Mouse (Mus musculus) adrenal gland, adult 2 months (tissue): ENCODE measurements around the gene Tmtc3. TPM values are rescaled to one million over a fixed set of nuclear protein-coding genes. Genes with fewer than 3 reads are reported as not detected.
A peak's percentile ranks its signal among the peaks of the same experiment; 100 is the strongest.
"Not testable (repeated sequence)": the region's sequence is repeated elsewhere in the genome, so short reads cannot be mapped to it uniquely, and the experiment has no call there.

Experiments
- DNase-seq: peaks from one replicate; pipeline ENCODE4 v3.0.0; 2021
- long read RNA-seq: library from polyadenylated mRNA; stranded (forward); transcript quantifications from one replicate; pipeline ENCODE4 v2.0.0, GENCODE M21; 2021
- polyA plus RNA-seq: library from polyadenylated mRNA; depleted of rRNA; stranded (reverse); fragments of >200 nt; gene quantifications from 2 replicates; pipeline ENCODE4 v1.2.3, GENCODE M21; 2012; rRNA removed
- total RNA-seq, 2 experiments: library from RNA; stranded (reverse); gene quantifications; 2 replicates each; pipeline ENCODE4 v1.2.3; 2021

The Tmtc3 gene
- total RNA-seq (10 to 100 TPM; 18.7 to 21.1 TPM), polyA plus RNA-seq (2.7 and 3.0 TPM in 2 replicates)
- long read RNA-seq, partial matches to known transcripts: 1 of 1 reads
- long read RNA-seq, other reads (novel, unspliced or antisense): 0 of 1 reads

- DNase-seq: peak; percentile 97
These were observed at the start of gene Tmtc3, which contains the start of gene Cep290 for GRCm38 (mm10) chr10:100487097-100487978. Gene Tmtc3, minus strand, starts transcription at chr10:100487350. Gene Cep290, plus strand, starts transcription at chr10:100487558.

DNA sequence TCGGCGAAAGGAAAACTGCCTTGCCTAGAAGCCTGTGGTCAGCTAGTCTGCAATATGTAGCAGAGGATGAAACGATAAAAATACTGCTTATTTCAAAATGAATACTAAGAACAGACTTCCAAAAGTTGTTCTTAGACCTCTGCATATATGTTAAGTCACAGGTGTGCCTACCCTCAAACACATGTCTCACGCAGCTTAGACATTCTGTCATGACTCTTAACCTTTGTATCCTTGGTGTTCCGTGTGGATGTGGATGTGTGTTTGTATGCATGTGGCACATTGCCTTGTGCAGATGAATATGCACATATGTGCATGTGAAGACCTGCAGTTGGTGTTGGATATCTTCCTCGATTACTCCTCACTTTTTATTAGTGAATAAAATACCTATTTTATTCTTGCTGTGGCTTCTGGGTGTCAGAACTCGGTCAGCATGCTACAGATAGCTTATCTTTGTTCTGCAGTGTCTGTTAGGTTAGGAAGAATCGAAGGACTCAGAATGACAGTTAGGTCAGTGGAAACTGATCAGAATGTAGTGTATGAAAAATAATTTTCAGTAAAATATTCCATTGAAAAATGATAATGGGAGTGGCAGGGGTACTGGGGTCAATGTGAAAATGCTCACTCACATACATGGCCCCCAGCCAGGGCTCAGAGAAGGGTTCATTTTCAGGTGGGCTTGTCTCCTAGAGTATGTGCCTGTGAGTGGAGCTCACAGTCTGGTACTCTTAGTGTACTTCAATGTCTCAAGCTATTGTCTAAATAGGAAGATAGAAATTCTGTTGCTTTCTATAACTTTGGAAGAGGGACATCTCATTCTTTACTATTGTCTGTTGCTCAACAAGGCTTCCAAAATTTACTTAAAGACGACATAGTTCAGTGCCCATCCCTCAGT lies 37.6 kb upstream of the Tmtc3 start:
- DNase-seq: no peak

- DNase-seq: no peak
These were observed 35.2 kb upstream of the Tmtc3 start for GRCm38 (mm10) chr10:100522330-100522729.

GRCm38 (mm10) chr10:100521617-100522016 lies 34.5 kb upstream of the Tmtc3 start:
- DNase-seq: no peak

- no peak for DNase-seq
These were observed 21.0 kb upstream of the Tmtc3 start for GRCm38 (mm10) chr10:100508170-100508569.

GRCm38 (mm10) chr10:100498309-100498708 lies 11.2 kb upstream of the Tmtc3 start:
- no peak for DNase-seq

- DNase-seq: peak; percentile 47
These were observed 4.8 kb upstream of the Tmtc3 start for GRCm38 (mm10) chr10:100491916-100492315.

DNA sequence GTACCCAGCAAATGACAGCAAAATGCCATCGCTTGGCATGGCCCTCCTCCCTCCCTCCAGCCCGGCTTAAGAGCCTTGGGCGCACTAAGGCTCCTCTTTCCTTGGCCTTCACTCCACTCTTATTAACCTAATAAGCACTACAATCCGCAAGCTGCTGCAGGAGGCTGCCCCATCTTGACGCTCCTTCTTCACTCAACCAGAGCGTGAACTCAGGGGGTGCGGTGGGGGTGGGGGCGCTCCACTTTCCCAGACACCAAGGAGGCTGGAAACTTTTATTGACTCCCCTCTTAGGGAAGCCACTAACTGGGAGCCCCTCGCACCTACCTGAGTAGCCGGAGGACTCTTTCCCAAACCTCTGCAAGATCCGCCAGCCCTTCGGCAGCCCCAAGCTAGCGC lies 451 bp downstream of the Tmtc3 start:
- DNase-seq: no peak

DNA sequence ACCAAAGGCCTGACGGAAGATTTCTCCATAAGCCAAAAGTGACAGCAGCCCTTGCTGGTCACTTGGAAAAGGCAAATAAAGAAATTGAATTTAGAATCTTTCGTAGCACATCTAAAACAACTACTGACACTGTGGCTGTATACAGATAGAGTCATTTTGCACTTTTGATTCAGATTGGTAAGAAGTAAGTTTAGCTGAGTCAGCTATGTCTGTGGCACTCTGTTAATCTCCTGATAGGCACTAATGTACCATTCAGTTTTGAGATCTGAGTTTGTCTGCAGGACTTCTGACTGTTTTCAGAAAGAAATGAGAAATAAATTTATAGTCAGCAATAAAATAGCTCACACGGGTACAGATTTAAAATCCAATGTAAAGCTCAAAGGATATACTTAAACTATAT lies 7.6 kb downstream of the Tmtc3 start:
- no peak for DNase-seq

DNA sequence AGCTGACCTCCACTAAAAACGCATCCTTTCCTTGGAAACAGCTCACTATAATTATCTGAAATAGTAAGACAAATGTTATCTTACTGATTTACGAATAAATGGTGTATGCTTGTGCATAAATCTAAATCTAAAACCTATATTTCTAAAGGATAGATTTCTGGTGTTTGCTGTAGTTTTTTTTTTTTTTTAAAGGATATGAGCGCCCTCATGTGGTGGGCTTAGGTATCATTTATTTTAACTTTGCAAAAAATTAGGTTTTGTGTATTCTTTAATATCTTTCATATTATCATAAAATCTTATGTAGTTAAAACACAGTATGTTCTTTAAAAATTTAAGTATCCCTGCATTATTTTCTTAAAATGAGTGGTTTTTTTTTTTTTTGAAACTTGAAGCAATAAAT lies 12.1 kb downstream of the Tmtc3 start:
- DNase-seq: no peak

DNA sequence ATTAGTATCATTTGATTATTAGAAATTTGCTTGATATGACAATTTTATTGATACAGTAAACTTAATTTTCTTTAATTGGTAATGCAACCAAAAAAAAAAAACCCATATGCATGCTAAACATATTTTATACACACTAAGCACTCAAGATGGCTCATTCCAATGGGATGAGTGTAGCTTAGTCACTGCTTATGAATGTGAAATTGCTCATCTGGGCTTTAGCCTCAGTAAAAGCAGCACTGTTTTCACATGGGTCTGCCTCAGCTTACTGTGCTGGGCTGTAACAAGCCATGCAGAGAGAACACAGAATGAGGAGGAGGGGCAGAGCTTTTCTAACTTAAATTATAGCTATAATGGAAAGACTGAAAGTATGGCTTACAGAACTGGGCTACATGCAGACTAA lies 26.6 kb downstream of the Tmtc3 start:
- DNase-seq: no peak

DNA sequence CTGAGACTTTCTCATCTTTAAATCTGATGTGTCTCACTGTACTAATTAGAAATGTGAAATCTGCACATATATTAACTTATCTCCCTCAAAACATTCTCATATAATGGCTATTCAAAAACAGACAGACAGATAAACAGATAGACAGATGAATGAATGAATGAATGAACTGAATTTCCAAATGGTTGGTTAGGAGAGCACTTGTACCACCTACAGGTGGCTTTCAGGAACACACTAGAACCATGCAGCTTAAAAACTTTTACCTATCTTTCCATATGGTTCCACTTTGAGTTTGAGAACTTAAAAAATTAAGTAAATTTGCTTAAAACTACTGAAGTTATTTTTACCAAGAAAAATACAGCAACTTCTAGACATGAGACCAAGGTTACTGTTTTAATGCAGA lies 37.8 kb downstream of the Tmtc3 start:
- no peak for DNase-seq

- no peak for DNase-seq
These were observed 59.6 kb downstream of the Tmtc3 start for GRCm38 (mm10) chr10:100427592-100427991.

GRCm38 (mm10) chr10:100415566-100415965 lies 71.6 kb downstream of the Tmtc3 start:
- DNase-seq: peak; percentile 58

- DNase-seq: not testable (repeated sequence)
These were observed 84.8 kb downstream of the Tmtc3 start for GRCm38 (mm10) chr10:100402301-100402700.

Other genes with a start within 250 kb of the Tmtc3 start
- not detected for gene Gm4301, start 151.7 kb downstream of the Tmtc3 start, total RNA-seq
- not detected in 2 replicates for gene Gm4301, start 151.7 kb downstream of the Tmtc3 start, polyA plus RNA-seq
- gene Gm4302, start 146.5 kb downstream of the Tmtc3 start, total RNA-seq: not detected
- not detected in 2 replicates for gene Gm4302, start 146.5 kb downstream of the Tmtc3 start, polyA plus RNA-seq
- gene Gm4303, start 141.4 kb downstream of the Tmtc3 start, total RNA-seq: not detected
- not detected in 2 replicates for gene Gm4303, start 141.4 kb downstream of the Tmtc3 start, polyA plus RNA-seq
- not detected for gene Gm4305, start 136.3 kb downstream of the Tmtc3 start, total RNA-seq
- gene Gm4305, start 136.3 kb downstream of the Tmtc3 start, polyA plus RNA-seq: not detected in 2 replicates
- not detected for gene Gm4307, start 126.0 kb downstream of the Tmtc3 start, total RNA-seq
- gene Gm4307, start 126.0 kb downstream of the Tmtc3 start, polyA plus RNA-seq: not detected in 2 replicates
- not detected for gene Gm4312, start 104.8 kb downstream of the Tmtc3 start, total RNA-seq
- not detected in 2 replicates for gene Gm4312, start 104.8 kb downstream of the Tmtc3 start, polyA plus RNA-seq
- gene Cep290, start 208 bp upstream of the Tmtc3 start, total RNA-seq: 10 to 100 TPM in 1 of 2 experiments, 1 to 10 TPM in 1; 7.3 to 11.2 TPM
- gene Cep290, start 208 bp upstream of the Tmtc3 start, polyA plus RNA-seq: 0.09 and 0.10 TPM in 2 replicates
- 10 to 100 TPM; 10.3 to 16.4 TPM for gene 4930430F08Rik, start 103.1 kb upstream of the Tmtc3 start, total RNA-seq
- 14.5 and 15.4 TPM in 2 replicates for gene 4930430F08Rik, start 103.1 kb upstream of the Tmtc3 start, polyA plus RNA-seq
- not detected for gene 1700017N19Rik, start 103.1 kb upstream of the Tmtc3 start, total RNA-seq
- gene 1700017N19Rik, start 103.1 kb upstream of the Tmtc3 start, polyA plus RNA-seq: not detected in 2 replicates